Mouse (Mus musculus) ES-Bruce4 (cell line): ENCODE results near the gene Lancl2. TPM values are rescaled to one million over a fixed set of nuclear protein-coding genes. Genes with fewer than 3 reads are reported as not detected.

Experiments used
- H3K27ac ChIP-seq: 2 replicates; pipeline ENCODE4 v1.5.1; 2012; ENCODE audit warnings: low read length, inconsistent platforms; ENCODE audit not compliant: insufficient read depth
- H3K27me3 ChIP-seq: 2 replicates; pipeline ENCODE4 v1.6.1; 2012; ENCODE audit warnings: mild to moderate bottlenecking, low read length, inconsistent platforms; ENCODE audit not compliant: control insufficient read depth, poor library complexity, insufficient read depth, severe bottlenecking
- H3K36me3 ChIP-seq: 2 replicates; pipeline ENCODE4 v1.6.1; 2012; ENCODE audit warnings: inconsistent platforms, mild to moderate bottlenecking, low read length, moderate library complexity; ENCODE audit not compliant: control insufficient read depth, poor library complexity, insufficient read depth, severe bottlenecking
- H3K4me1 ChIP-seq: one replicate; pipeline ENCODE4 v1.8.1; 2011; ENCODE audit warnings: low read length; ENCODE audit not compliant: control insufficient read depth, insufficient read depth
- H3K4me3 ChIP-seq: 2 replicates; pipeline ENCODE4 v1.5.1; 2011; ENCODE audit warnings: low read depth, mild to moderate bottlenecking, low read length
- H3K9ac ChIP-seq: 2 replicates; pipeline ENCODE4 v1.6.1; 2012; ENCODE audit warnings: low read depth, mild to moderate bottlenecking, inconsistent platforms; ENCODE audit not compliant: poor library complexity, severe bottlenecking
- H3K9me3 ChIP-seq: replicated peaks from 2 replicates; pipeline ENCODE4 v1.6.1; 2012; ENCODE audit warnings: mild to moderate bottlenecking, low read length, inconsistent platforms; ENCODE audit not compliant: control insufficient read depth, poor library complexity, insufficient read depth, severe bottlenecking
- CTCF ChIP-seq: IDR thresholded peaks from one replicate; pipeline ENCODE4 v1.8.1; 2011; ENCODE audit warnings: low read depth, low read length
- EP300 ChIP-seq: IDR thresholded peaks from 2 replicates; pipeline ENCODE4 v1.6.1; 2011; ENCODE audit warnings: low read depth, low read length; ENCODE audit not compliant: insufficient read depth
- POLR2A ChIP-seq: IDR thresholded peaks from one replicate; pipeline ENCODE4 v1.8.1; 2011; ENCODE audit warnings: low read length; ENCODE audit not compliant: insufficient read depth
- polyA plus RNA-seq: library from polyadenylated mRNA; stranded (reverse); fragments of >200 nt; gene quantifications from 2 replicates; pipeline ENCODE4 v1.2.4, GENCODE M21; 2011; ENCODE audit warnings: low read depth; ENCODE audit not compliant: missing spikeins, insufficient read depth, insufficient read length

The Lancl2 gene
- polyA plus RNA-seq, 1 experiment = 28.0 TPM

DNA sequence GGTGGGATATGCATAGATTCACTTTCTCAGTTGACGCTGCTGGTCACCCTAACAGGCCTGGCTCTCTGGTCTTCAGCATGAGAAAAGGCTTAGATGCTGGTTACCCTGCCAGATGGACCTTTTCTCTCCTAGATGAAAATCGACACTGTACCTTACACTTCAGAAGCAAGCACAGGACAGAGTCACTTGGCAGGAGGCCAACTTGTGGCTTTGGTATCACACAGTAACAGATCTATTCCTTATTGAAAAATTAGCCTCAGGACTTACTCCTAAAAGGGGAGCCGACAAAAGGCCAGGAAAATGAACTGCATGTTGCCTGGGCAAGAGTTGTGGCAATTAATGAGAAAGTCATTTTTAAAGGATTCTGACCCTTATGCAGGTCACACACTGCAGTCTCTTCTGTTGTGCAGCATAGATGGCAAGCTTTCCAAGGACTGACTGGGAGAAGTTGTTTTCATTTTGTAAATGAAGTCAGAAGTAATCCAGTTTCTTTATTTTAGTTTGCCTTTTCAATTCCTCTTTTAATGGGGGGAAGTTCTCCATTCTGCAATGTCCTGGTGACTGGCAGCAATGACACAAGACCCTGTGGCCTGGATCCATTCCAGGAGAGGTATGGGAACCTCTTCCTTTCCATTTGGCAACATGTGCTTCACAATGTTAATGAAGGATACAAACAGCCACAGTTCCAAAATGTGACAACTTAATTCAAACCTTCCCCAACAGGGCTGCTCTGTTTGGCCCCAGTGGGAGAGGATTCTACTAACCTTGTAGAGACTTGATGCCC, 62.9 kb downstream of the Lancl2 start:
- no peak overlapping the region for H3K4me3 ChIP-seq
- H3K4me1 ChIP-seq = no peaks in the 10 kb centered on the region
- H3K27me3 ChIP-seq = no peaks in the 10 kb centered on the region
- TF ChIP-seq CTCF = no peak
- no peak for TF ChIP-seq POLR2A
- TF ChIP-seq EP300 = no peak
- H3K36me3 ChIP-seq = no peaks in the 10 kb centered on the region
- no peak overlapping the region for H3K9ac ChIP-seq
- no peak overlapping the region for H3K27ac ChIP-seq
- no peaks in the 10 kb centered on the region for H3K9me3 ChIP-seq

- Histone ChIP-seq H3K9ac (no peak overlapping the region), H3K4me1 (no peaks in the 10 kb centered on the region), H3K9me3 (no peaks in the 10 kb centered on the region), H3K27ac (no peak overlapping the region), H3K27me3 (no peaks in the 10 kb centered on the region), H3K36me3 (no peaks in the 10 kb centered on the region), H3K4me3 (no peak overlapping the region)
- TF ChIP-seq EP300 (no peak), CTCF (no peak), POLR2A (no peak)
These were observed 63.9 kb downstream of the Lancl2 start for GRCm38 (mm10) chr6:57766287-57766686.

DNA sequence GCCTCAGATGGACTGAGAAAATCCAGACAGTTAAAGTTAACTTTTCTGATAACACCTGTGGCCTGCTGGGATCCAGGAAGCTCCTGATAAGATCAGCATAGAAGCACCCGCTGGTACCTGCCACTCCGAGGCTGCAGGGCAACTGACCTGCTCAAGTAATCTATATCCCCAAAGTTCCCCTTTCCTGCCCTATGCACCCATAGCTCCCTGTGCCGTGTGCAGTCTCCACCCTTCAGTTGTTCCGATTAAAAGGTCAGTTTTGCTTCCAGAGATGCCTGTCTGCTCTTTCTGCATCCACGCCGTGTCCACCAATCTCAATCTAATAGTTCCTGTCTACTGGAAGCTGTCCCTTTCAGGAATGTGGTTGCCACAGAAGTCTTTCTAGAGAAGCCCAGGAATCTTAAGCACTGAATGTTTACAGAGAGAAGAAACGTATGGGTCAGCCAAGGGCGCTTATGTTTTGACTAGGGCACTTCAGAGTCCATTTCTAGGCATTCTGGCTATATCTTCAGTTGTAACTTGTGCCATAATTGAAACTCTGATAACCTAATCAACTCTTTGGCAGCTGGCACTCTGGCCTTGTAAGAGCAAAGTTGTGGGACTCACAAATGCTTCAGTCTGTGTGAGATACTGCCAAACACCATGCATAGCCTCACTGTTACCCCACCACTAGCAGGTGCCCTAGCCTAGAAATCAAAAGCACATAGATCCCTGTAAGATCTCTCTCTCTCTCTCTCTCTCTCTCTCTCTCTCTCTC, 65.0 kb downstream of the Lancl2 start:
- H3K36me3 ChIP-seq = no peaks in the 10 kb centered on the region
- no peaks in the 10 kb centered on the region for H3K4me1 ChIP-seq
- H3K4me3 ChIP-seq = no peak overlapping the region
- no peak for TF ChIP-seq EP300
- no peak overlapping the region for H3K27ac ChIP-seq
- H3K27me3 ChIP-seq = no peaks in the 10 kb centered on the region
- H3K9ac ChIP-seq = no peak overlapping the region
- no peaks in the 10 kb centered on the region for H3K9me3 ChIP-seq

- no peaks in the 10 kb centered on the region for H3K4me1 ChIP-seq
- no peaks in the 10 kb centered on the region for H3K27me3 ChIP-seq
- TF ChIP-seq EP300 (no peak), POLR2A (no peak), CTCF (no peak)
- H3K4me3 ChIP-seq = no peak overlapping the region
- no peaks in the 10 kb centered on the region for H3K9me3 ChIP-seq
- H3K27ac ChIP-seq = no peak overlapping the region
- no peaks in the 10 kb centered on the region for H3K36me3 ChIP-seq
- H3K9ac ChIP-seq = no peak overlapping the region
These were observed 66.7 kb downstream of the Lancl2 start for GRCm38 (mm10) chr6:57768948-57769525.

GRCm38 (mm10) chr6:57770467-57771190, 68.3 kb downstream of the Lancl2 start:
- no peaks in the 10 kb centered on the region for H3K9me3 ChIP-seq
- H3K27ac ChIP-seq = no peak overlapping the region
- no peaks in the 10 kb centered on the region for H3K4me1 ChIP-seq
- H3K9ac ChIP-seq = no peak overlapping the region
- H3K27me3 ChIP-seq = no peaks in the 10 kb centered on the region
- H3K36me3 ChIP-seq = no peaks in the 10 kb centered on the region
- TF ChIP-seq POLR2A (no peak), EP300 (no peak), CTCF (no peak)
- H3K4me3 ChIP-seq = no peak overlapping the region
